Mouse (Mus musculus): Measurements from ENCODE around the gene Bcam. TPM values are rescaled to one million over a fixed set of nuclear protein-coding genes. Genes with fewer than 3 reads are reported as not detected.
"Not testable (repeated sequence)": the region's sequence is repeated elsewhere in the genome, so short reads cannot be mapped to it uniquely, and the experiment has no call there.

Gene Bcam
- polyA plus RNA-seq, 1 experiment from 2014 or later = 345 TPM

DNA sequence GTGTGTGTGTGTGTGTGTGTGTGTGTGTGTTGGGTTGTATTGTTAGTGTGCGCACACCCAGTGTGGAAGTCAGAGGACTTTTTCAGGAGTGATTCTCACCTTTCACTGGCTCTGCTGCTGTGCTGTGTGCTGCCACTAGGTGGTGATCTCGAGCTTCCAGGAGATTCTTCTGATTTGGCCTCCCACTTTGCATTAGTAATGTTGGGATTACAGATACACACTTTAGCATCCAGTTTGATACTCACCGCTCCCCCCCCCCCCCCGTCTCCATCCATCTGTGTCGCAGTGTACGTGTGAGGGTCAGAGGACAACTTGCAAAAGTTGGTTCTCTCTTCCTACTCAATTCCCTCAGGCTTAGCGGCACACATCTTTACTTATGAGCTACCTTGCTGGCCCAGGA lies 32.2 kb upstream of the Bcam start:
- ATAC-seq (ENCODE audit: borderline replicate concordance, extremely low read depth, low FRiP score, low TSS enrichment) = 0 out of 2 replicates have a peak, but pooled peaks have one; percentile 14
- Histone ChIP-seq H3K9ac (no peak overlapping the region), H3K36me3 (no peaks in the 10 kb centered on the region), H3K4me2 (no peak overlapping the region), H3K4me1 (no peaks in the 10 kb centered on the region), H3K27ac (no peak overlapping the region), H3K4me3 (no peak overlapping the region), H3K27me3 (no peaks in the 10 kb centered on the region), H3K9me3 (no peaks in the 10 kb centered on the region)
- 20% methylated on average over 7 of the region's 7 CpGs for WGBS

GRCm38 (mm10) chr7:19800764-19801163 lies 29.9 kb upstream of the Bcam start:
- Histone ChIP-seq H3K9me3 (no peaks in the 10 kb centered on the region), H3K27me3 (peaks cover 16% of the 10 kb centered on the region), H3K4me3 (no peak overlapping the region), H3K9ac (no peak overlapping the region), H3K27ac (no peak overlapping the region), H3K4me2 (no peak overlapping the region), H3K36me3 (no peaks in the 10 kb centered on the region), H3K4me1 (no peaks in the 10 kb centered on the region)
- ATAC-seq (ENCODE audit: borderline replicate concordance, extremely low read depth, low FRiP score, low TSS enrichment) = no peak
- 12% methylated on average over 2 of the region's 2 CpGs for WGBS

GRCm38 (mm10) chr7:19796697-19797588 lies 26.1 kb upstream of the Bcam start, which contains the start of gene Cblc:
TSS of gene Cblc (minus strand) at chr7:19796809.
- ATAC-seq (ENCODE audit: borderline replicate concordance, extremely low read depth, low FRiP score, low TSS enrichment) = peak; percentile 83
- H3K27me3 ChIP-seq = peaks cover 18% of the 10 kb centered on the region
- peak within 1 kb of the TSS; percentile 68 for H3K4me2 ChIP-seq
- H3K4me1 ChIP-seq = peaks cover 7% of the 10 kb centered on the region; the same call in 1 of the 2 replicates
- no peaks in the 10 kb centered on the region for H3K36me3 ChIP-seq
- peak within 1 kb of the TSS; percentile 49 for H3K4me3 ChIP-seq
- 2% methylated on average over 32 of the region's 32 CpGs for WGBS
- H3K9ac ChIP-seq = peak within 1 kb of the TSS; percentile 50
- no peaks in the 10 kb centered on the region for H3K9me3 ChIP-seq
- H3K27ac ChIP-seq = peak within 1 kb of the TSS; percentile 94

- Histone ChIP-seq H3K4me1 (peaks cover 7% of the 10 kb centered on the region; the same call in 1 of the 2 replicates), H3K9ac (peak overlapping the region; percentile 50), H3K4me3 (peak overlapping the region; percentile 49), H3K9me3 (no peaks in the 10 kb centered on the region), H3K4me2 (peak overlapping the region; percentile 68), H3K27ac (peak overlapping the region; percentile 94), H3K27me3 (peaks cover 18% of the 10 kb centered on the region), H3K36me3 (no peaks in the 10 kb centered on the region)
- 6% methylated on average over 18 of the region's 18 CpGs for WGBS
- ATAC-seq (ENCODE audit: borderline replicate concordance, extremely low read depth, low FRiP score, low TSS enrichment) = no peak
Measured at GRCm38 (mm10) chr7:19796254-19796653, 25.4 kb upstream of the Bcam start.

DNA sequence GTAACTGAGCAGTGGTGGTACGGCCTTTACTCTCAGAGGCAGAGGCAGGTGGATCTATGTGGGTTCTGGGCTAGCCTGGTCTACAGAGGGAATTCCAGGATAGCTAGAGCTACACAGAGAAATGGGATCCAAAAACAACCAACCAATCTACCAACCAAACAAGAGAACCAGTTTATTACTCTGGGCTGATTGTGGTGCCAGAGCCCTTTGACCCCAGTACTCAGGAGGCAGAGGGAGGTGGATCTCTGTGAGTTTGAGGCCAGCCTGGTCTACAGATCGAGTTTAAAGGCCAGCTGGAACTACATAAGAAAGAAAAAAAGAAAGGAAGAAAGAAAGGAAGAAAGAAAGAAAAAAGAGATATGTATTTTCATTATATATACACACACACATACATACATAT lies 24.4 kb upstream of the Bcam start:
- H3K9me3 ChIP-seq = no peaks in the 10 kb centered on the region
- no peak overlapping the region for H3K4me3 ChIP-seq
- peaks cover 7% of the 10 kb centered on the region; the same call in 1 of the 2 replicates for H3K4me1 ChIP-seq
- no peaks in the 10 kb centered on the region for H3K36me3 ChIP-seq
- no peak overlapping the region for H3K9ac ChIP-seq
- peaks cover 18% of the 10 kb centered on the region for H3K27me3 ChIP-seq
- no peak overlapping the region for H3K27ac ChIP-seq
- H3K4me2 ChIP-seq = no peak overlapping the region
- 51% methylated on average over 2 of the region's 2 CpGs for WGBS
- ATAC-seq (ENCODE audit: borderline replicate concordance, extremely low read depth, low FRiP score, low TSS enrichment) = no peak

GRCm38 (mm10) chr7:19792701-19793630 lies 22.1 kb upstream of the Bcam start:
- Histone ChIP-seq H3K4me1 (peaks cover 9% of the 10 kb centered on the region; the same call in 1 of the 2 replicates), H3K4me3 (no peak overlapping the region), H3K27me3 (peaks cover 18% of the 10 kb centered on the region), H3K4me2 (no peak overlapping the region), H3K9me3 (no peaks in the 10 kb centered on the region), H3K27ac (no peak overlapping the region), H3K9ac (no peak overlapping the region), H3K36me3 (0 out of 2 replicates have a peak, but pooled peaks cover under 1% of the 10 kb centered on the region)
- ATAC-seq (ENCODE audit: borderline replicate concordance, extremely low read depth, low FRiP score, low TSS enrichment) = no peak
- WGBS = 80% methylated on average over 19 of the region's 19 CpGs

DNA sequence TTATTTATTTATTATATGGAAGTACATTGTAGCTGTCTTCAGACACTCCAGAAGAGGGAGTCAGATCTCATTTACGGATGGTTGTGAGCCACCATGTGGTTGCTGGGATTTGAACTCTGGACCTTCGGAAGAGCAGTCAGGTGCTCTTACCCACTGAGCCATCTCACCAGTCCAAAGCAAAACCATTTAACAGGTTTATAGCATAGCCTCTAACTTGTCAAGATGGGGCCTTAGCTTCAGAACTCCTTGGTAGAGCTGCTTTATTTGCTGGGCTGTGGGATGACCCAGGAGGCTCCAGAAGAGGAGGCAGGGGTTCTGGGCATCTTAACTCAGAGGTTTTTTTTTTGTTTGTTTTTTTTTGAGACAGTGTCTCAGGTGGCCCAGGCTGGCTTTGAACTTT lies 20.7 kb upstream of the Bcam start:
- not testable (repeated sequence) for H3K4me1 ChIP-seq; H3K4me2 ChIP-seq; H3K9me3 ChIP-seq; H3K9ac ChIP-seq; H3K27ac ChIP-seq; H3K36me3 ChIP-seq; ATAC-seq (ENCODE audit: borderline replicate concordance, extremely low read depth, low FRiP score, low TSS enrichment); H3K4me3 ChIP-seq; H3K27me3 ChIP-seq
- WGBS = 86% methylated on average over 2 of the region's 2 CpGs

GRCm38 (mm10) chr7:19789904-19790347 lies 19.1 kb upstream of the Bcam start:
- H3K27me3 ChIP-seq = no peaks in the 10 kb centered on the region
- H3K9me3 ChIP-seq = no peaks in the 10 kb centered on the region
- no peak overlapping the region for H3K9ac ChIP-seq
- no peak overlapping the region for H3K27ac ChIP-seq
- H3K4me3 ChIP-seq = peak overlapping the region; percentile 32
- peak; percentile 28; the same call in 1 of the 2 replicates for ATAC-seq (ENCODE audit: borderline replicate concordance, extremely low read depth, low FRiP score, low TSS enrichment)
- H3K4me1 ChIP-seq = peaks cover 9% of the 10 kb centered on the region; the same call in 1 of the 2 replicates
- 0 out of 2 replicates have a peak, but pooled peaks cover 2% of the 10 kb centered on the region for H3K36me3 ChIP-seq
- peak overlapping the region; percentile 64 for H3K4me2 ChIP-seq
- WGBS = 1% methylated on average over 19 of the region's 19 CpGs

DNA sequence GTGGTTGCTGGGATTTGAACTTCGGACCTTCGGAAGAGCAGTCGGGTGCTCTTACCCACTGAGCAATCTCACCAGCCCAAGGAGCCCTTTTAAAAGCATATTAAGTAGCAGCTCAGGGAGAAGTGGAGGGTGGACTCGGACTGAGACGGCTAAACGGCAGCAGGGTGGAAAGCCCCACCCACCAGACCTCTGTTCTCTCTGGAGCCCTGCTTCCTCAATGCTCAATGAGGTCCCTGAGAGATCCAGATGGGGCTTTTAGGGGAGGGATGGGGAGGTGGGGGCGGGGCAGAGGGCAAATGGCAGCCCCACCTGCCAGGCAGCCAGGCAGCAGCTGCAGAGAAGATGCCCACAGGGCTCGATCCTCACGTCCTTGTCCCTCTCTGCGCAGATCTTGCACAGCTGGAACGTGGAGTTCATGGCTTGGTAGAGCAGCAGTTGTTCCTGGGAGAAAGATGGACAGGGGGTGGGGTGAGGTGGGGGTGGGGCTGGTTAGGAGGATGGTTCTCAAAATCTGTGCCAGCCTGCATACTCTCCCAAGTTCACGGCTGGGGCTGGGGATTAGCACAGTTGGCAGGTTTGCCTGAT lies 15.2 kb upstream of the Bcam start:
- ATAC-seq (ENCODE audit: borderline replicate concordance, extremely low read depth, low FRiP score, low TSS enrichment) = no peak
- WGBS = 37% methylated on average over 12 of the region's 12 CpGs
- Histone ChIP-seq H3K9ac (no peak overlapping the region), H3K4me1 (0 out of 2 replicates have a peak, but pooled peaks cover 6% of the 10 kb centered on the region), H3K4me2 (no peak overlapping the region), H3K27me3 (no peaks in the 10 kb centered on the region), H3K36me3 (0 out of 2 replicates have a peak, but pooled peaks cover 2% of the 10 kb centered on the region), H3K9me3 (no peaks in the 10 kb centered on the region), H3K4me3 (no peak overlapping the region), H3K27ac (no peak overlapping the region)

DNA sequence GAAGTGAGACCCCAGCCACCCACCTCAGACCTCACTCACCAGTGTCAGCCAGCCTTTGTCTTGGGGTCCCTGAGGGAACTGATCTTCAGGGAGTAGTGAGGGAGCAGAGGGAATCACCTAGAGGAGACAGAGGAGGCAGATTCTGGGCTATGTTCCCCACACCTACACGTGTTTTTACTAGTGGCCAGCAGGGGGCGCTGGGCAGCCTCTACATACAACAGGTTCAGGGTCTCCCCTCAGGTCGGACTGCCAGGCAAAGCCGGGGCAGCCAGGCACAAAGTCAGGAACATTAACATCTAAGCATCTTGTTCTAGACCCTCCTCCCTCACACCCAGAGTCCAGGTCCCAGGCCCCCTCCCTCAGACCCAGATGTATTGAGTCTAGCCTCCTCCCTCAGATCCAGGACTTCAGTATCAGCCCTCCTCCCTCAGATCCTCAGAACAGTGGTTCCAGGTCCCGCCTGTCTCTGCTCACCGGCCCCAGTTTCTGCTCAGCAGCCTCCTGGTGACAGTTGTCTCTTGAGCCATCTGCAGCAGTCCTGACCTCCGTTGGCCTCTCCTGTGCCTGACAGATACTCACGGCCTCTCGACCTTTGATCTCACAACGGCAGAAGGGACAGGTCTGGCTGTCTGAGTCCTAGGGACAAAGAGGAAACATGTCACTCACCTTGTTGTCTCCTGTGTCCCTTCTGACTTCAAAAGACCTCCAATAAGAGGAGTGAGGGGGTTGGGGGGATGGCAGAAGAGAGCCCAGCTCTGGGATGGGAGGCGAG lies 14.1 kb upstream of the Bcam start:
- no peaks in the 10 kb centered on the region for H3K9me3 ChIP-seq
- WGBS = 23% methylated on average over 11 of the region's 11 CpGs
- 0 out of 2 replicates have a peak, but pooled peaks cover 2% of the 10 kb centered on the region for H3K36me3 ChIP-seq
- H3K9ac ChIP-seq = no peak overlapping the region
- no peak overlapping the region for H3K4me3 ChIP-seq
- no peak overlapping the region for H3K27ac ChIP-seq
- ATAC-seq (ENCODE audit: borderline replicate concordance, extremely low read depth, low FRiP score, low TSS enrichment) = no peak
- H3K4me2 ChIP-seq = no peak overlapping the region
- 0 out of 2 replicates have a peak, but pooled peaks cover 6% of the 10 kb centered on the region for H3K4me1 ChIP-seq
- H3K27me3 ChIP-seq = no peaks in the 10 kb centered on the region
